Mouse (Mus musculus) WW6 (cell line): ENCODE data around the gene Lmnb2.

Source experiments
- DNase-seq: peaks from one replicate; pipeline ENCODE4 v3.0.0-alpha.2; 2013; ENCODE audit warnings: low read depth, low spot score

The Lmnb2 gene

GRCm38 (mm10) chr10:80917779-80918434, at the start of gene Lmnb2:
Gene Lmnb2 (minus strand): TSS chr10:80918245.
- no peak for DNase-seq

GRCm38 (mm10) chr10:80967101-80967656, 49.1 kb upstream of the Lmnb2 start:
- DNase-seq: no peak

GRCm38 (mm10) chr10:80966296-80966695, 48.3 kb upstream of the Lmnb2 start:
- DNase-seq: no peak

DNA sequence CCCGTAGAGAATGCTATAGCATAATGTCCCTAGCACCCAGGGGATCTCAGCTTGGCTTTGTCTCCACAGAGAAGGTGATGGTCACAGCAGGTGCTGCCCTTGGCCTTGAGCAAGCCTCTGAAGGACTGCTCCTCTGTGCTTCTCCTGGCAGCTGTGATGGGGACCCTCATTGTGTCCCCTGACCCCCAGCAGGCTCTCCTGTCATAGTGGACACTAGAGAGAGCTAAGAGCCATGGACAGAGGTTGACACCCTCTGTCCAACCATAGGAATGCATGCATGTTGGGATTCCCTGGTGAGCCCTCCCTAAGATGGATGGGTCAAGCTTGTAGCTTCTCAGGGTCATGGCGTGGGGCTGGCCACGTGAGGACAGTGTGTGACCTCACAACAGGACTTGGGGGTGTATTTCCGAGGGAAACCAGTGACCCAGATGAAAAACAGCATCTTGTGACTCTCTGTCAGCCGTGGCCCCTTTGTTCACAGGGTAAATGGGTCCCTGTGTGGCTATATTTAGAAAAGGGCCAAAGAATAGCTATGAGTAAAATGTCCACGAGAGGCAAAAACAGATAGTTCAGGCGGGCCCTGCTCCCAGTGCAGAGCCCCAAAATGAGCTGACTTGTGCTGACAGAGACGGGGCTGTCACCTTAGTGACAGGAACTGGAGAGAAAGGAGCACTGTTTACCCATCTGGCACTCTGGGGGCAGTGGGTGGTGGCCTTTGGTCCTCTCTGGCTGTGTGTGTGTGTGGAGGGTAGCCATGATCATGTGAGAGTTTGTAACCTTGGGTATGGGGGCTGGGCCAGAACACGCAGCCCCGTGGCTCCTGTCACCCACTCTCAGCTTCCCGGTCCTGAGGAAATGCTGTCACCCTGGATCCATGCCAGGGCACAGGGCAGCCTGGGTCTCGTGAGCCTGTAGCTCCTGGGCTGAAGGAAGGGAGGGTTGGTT, 45.3 kb upstream of the Lmnb2 start:
- DNase-seq: no peak

GRCm38 (mm10) chr10:80962585-80962984, 44.5 kb upstream of the Lmnb2 start:
- DNase-seq: no peak

DNA sequence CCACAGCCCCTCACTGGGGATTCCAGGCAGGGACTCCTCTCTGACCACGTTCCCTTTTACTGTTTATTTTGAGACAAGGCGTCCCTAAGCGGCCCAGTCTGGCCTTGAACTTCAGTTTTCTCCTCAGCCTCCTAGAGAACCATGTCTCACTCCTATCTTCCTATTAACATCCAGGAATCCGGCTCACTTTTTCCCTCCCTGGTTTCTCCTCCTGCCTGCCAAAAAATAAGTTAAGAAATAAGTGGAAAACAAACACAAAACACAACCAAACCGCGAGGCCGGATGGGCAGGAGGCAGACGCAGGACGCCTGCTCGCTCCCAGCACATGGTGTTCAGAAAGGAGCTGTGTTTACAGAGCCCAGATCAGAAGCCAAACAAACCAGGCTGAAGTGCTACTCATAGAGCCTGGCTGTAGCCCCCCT, 44.0 kb upstream of the Lmnb2 start:
- DNase-seq: no peak

- DNase-seq: peak; percentile 72
These were observed 42.8 kb upstream of the Lmnb2 start for GRCm38 (mm10) chr10:80960551-80961508.

GRCm38 (mm10) chr10:80958979-80959637, 41.1 kb upstream of the Lmnb2 start:
- DNase-seq: no peak

- no peak for DNase-seq
These were observed 39.7 kb upstream of the Lmnb2 start for GRCm38 (mm10) chr10:80957791-80958190.

DNA sequence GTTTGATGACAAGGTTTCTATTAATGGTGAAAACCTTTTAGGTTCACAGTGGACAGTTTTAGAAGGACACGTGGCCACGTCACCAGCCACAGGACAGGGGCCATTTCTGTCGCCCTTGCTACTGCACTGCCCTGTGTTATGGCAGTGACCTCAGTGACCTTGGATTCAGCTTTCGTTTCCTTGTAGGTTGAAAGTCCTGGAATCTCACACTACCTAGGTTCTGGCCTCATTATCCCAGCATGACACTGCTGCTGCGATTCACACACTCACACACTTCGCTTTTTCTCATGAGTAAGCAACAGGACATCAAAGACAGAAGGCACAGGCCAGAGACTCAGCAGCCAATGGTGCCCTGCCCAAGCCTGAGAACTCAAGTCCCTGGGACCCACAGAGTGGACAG, 38.9 kb upstream of the Lmnb2 start:
- DNase-seq: no peak

GRCm38 (mm10) chr10:80956385-80956784, 38.3 kb upstream of the Lmnb2 start:
- DNase-seq: no peak

GRCm38 (mm10) chr10:80955536-80955935, 37.5 kb upstream of the Lmnb2 start:
- no peak for DNase-seq

- DNase-seq: no peak
These were observed 36.8 kb upstream of the Lmnb2 start for GRCm38 (mm10) chr10:80954843-80955242.

- DNase-seq: no peak
These were observed 36.4 kb upstream of the Lmnb2 start for GRCm38 (mm10) chr10:80954415-80954814.

DNA sequence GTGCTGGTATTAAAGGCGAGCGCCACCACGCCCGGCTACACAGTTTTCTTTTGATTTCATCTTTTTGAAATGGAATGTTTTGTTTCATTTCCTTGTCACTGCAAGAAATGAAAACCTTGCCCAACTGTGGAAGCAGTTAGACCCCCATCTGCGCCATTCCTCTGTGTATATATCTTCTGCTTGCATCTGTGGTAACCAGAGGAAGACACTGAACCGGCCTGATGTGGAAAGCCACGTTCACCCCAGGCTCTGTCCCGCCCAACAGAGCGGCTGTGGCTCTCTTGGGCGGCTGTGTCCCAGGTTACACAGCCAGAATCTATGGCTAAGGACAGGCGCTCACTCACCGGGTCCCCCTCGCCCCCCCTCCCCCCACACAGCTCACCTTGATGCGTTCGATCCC, 34.4 kb upstream of the Lmnb2 start:
- DNase-seq: no peak

- DNase-seq: no peak
These were observed 33.8 kb upstream of the Lmnb2 start for GRCm38 (mm10) chr10:80951761-80952390.

DNA sequence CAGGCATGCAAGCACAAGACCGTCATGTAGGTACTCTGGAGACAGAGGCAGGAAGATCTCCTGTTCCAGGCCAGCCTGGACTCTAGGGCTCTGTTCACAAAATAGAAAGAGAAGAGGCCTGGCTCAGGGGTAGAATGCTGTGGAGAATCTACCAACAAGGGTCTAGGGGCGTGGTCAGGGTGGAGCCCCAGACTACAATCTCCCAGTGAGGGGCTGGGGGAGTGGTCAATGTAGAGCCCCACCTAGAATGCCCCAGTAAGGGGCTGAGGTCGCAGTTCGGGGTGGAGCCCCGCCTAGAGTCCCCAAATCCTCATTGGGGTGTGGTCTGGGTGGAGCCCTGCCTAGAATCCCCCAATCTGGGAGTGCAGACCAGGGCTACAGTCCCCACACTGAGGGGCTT, 32.3 kb upstream of the Lmnb2 start:
- no peak for DNase-seq

GRCm38 (mm10) chr10:80949081-80949480, 31.0 kb upstream of the Lmnb2 start:
- DNase-seq: no peak

DNA sequence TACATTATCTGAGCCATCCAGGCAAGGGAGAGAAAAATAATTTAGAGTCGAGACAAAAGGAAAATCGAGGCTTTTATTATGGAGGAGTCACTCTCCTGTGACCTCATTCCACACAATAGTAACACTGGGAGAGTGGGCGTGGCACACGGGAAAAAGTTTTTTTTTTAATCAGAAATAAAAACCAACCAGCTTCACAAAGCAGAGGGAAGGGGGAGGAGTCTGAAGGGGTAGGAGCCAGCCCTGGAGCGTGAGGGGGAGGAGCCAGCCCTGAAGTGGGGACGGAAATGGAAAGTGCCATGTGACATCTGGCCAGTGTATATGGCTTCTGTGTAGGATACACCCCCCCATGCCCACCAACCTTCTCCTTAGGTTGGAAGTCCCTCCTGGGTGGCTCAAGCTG, 30.5 kb upstream of the Lmnb2 start:
- no peak for DNase-seq

GRCm38 (mm10) chr10:80947802-80948201, 29.8 kb upstream of the Lmnb2 start:
- no peak for DNase-seq
